Mouse (Mus musculus): Measurements from ENCODE around the gene Olfr1507.

Olfr1507 gene

GRCm38 (mm10) chr14:52495516-52495915, at the start of gene Olfr1507:
TSS of gene Olfr1507 (minus strand) at chr14:52495749.
- no peak for DNase-seq (ENCODE audit: extremely low spot score, low spot score)

GRCm38 (mm10) chr14:52533336-52533735, 37.8 kb upstream of the Olfr1507 start:
- no peak for DNase-seq (ENCODE audit: extremely low spot score, low spot score)

- no peak for DNase-seq (ENCODE audit: extremely low spot score, low spot score)
These were observed 29.4 kb upstream of the Olfr1507 start for GRCm38 (mm10) chr14:52524952-52525351.

- DNase-seq (ENCODE audit: extremely low spot score, low spot score), result no peak
These were observed 28.2 kb downstream of the Olfr1507 start, which contains the start of gene Olfr1508 for GRCm38 (mm10) chr14:52467395-52467794. TSS of gene Olfr1508 (minus strand) at chr14:52467495.

GRCm38 (mm10) chr14:52465738-52466137, 29.8 kb downstream of the Olfr1507 start:
- no peak for DNase-seq (ENCODE audit: extremely low spot score, low spot score)

GRCm38 (mm10) chr14:52461928-52462327, 33.6 kb downstream of the Olfr1507 start:
- DNase-seq (ENCODE audit: extremely low spot score, low spot score), result no peak

DNA sequence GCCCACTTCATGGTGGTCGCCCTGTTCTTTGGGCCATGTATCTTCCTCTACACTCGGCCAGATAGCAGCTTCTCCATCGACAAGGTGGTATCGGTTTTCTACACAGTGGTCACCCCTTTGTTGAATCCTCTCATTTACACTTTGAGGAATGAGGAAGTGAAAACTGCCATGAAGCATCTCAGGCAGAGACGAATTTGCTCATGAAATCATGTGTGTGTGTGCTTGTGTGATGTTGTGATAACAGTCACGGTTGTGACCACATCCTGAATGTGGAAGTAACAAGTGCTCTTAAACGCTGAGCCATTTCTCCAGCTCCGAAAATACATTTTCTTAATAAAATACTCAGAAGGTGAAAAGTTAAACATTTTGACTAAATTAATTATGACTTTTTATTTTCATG, 44.4 kb downstream of the Olfr1507 start:
- DNase-seq (ENCODE audit: extremely low spot score, low spot score), result no peak

DNA sequence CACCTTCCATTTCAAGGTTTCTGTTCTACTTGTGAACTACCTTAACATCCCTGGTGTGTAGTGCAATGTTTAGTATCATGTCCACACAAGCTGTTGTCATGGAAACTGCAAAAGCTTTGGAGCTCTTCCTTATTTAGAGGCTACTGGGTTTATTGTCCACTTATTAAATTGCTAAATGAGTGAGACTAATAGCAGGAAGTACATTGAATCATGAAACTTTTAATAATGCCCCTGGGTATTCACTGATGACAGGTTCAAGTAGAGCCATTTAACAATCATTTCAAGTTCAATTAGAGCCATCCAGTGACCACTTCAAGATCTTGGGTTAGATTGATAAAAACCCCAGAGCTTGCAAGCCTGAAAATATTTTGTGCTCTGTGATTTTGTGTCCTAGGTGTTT, 52.9 kb downstream of the Olfr1507 start, which contains the start of gene Olfr1509:
TSS of gene Olfr1509 (plus strand) at position 301 of the 400 bp plus-strand sequence.
- DNase-seq (ENCODE audit: extremely low spot score, low spot score), result no peak
